Mouse (Mus musculus): ENCODE data around the gene Ceacam18.

GRCm38 (mm10) chr7:43637118-43637517 is 2.6 kb downstream of the Ceacam18 start:
- TF ChIP-seq CTCF (IDR thresholded peaks at IDR 0.05; ENCODE audit: low read depth, low read length): no peak
- TF ChIP-seq GATA1 (IDR thresholded peaks at IDR 0.05; ENCODE audit: borderline replicate concordance, low read length): no peak
- TF ChIP-seq TAL1 (conservative IDR thresholded peaks at IDR 0.05; ENCODE audit: low read depth, low read length): no peak
- no peak for TF ChIP-seq POLR2AphosphoS5 (IDR thresholded peaks at IDR 0.05; ENCODE audit: insufficient replicate concordance, low read depth, low read length)

Measured in G1E (cell line).